Mouse (Mus musculus) MEL (cell line): Measurements from ENCODE around the gene Rbfox3. TPM values are rescaled to one million over a fixed set of nuclear protein-coding genes. Genes with fewer than 3 reads are reported as not detected.

ENCODE experiments used
- DNase-seq: peaks from one replicate; pipeline ENCODE4 v3.0.0; 2011; ENCODE audit warnings: low read depth, low spot score
- H3K27ac ChIP-seq: 2 replicates; pipeline ENCODE4 v1.5.1; 2012; ENCODE audit warnings: low read depth, mild to moderate bottlenecking, control low read depth, low read length, moderate library complexity; ENCODE audit not compliant: control insufficient read depth
- H3K27me3 ChIP-seq, 2 experiments: fragments of 150-350 bp in 1 of 2; sonication (generic) in 1 of 2; 2 replicates each; pipeline ENCODE4 v1.6.1; 2012; ENCODE audit warnings: low read length in 2 of 2, mild to moderate bottlenecking in 2 of 2, improper control_type of control experiment in 1 of 2, moderate library complexity in 1 of 2; ENCODE audit not compliant: insufficient read depth in 2 of 2, control insufficient read depth in 1 of 2
- H3K36me3 ChIP-seq, 2 experiments: 2 replicates each; pipeline ENCODE4 v1.6.1; 2012 to 2014; ENCODE audit warnings: low read length in 2 of 2, improper control_type of control experiment in 1 of 2, inconsistent platforms in 1 of 2, mild to moderate bottlenecking in 1 of 2; ENCODE audit not compliant: insufficient read depth in 2 of 2, control insufficient read depth in 1 of 2
- H3K4me1 ChIP-seq, 2 experiments: fragments of 150-350 bp in 1 of 2; sonication (generic) in 1 of 2; 2 replicates each; pipeline ENCODE4 v1.6.1; 2012; ENCODE audit warnings: low read length in 2 of 2, improper control_type of control experiment in 1 of 2, mild to moderate bottlenecking in 1 of 2; ENCODE audit not compliant: insufficient read depth in 2 of 2, control insufficient read depth in 1 of 2
- H3K4me3 ChIP-seq, 2 experiments: fragments of 150-350 bp in 1 of 2; sonication (generic) in 1 of 2; 2 replicates each; pipeline ENCODE4 v1.5.1; 2012; ENCODE audit warnings: low read depth in 2 of 2, low read length in 2 of 2, mild to moderate bottlenecking in 2 of 2, moderate library complexity in 2 of 2, control low read depth in 1 of 2, improper control_type of control experiment in 1 of 2; ENCODE audit not compliant: control insufficient read depth in 1 of 2, insufficient read depth in 1 of 2
- H3K79me2 ChIP-seq: 2 replicates; pipeline ENCODE4 v1.6.1; 2012; ENCODE audit warnings: mild to moderate bottlenecking, low read length, moderate library complexity; ENCODE audit not compliant: control insufficient read depth, poor library complexity, insufficient read depth
- H3K9ac ChIP-seq: 2 replicates; pipeline ENCODE4 v1.6.1; 2012; ENCODE audit warnings: low read depth, mild to moderate bottlenecking, control low read depth, low read length, moderate library complexity; ENCODE audit not compliant: control insufficient read depth, poor library complexity, severe bottlenecking
- H3K9me3 ChIP-seq: fragments of 150-350 bp; sonication (generic); replicated peaks from 2 replicates; pipeline ENCODE4 v1.6.1; 2012; ENCODE audit warnings: mild to moderate bottlenecking, low read length, improper control_type of control experiment, moderate library complexity; ENCODE audit not compliant: insufficient read depth
- BHLHE40 ChIP-seq: IDR thresholded peaks from 2 replicates; pipeline ENCODE4 v1.6.1; 2012; ENCODE audit warnings: low read depth, mild to moderate bottlenecking, inconsistent platforms, low read length, improper control_type of control experiment, borderline replicate concordance
- CHD2 ChIP-seq: IDR thresholded peaks from 2 replicates; pipeline ENCODE4 v1.6.1; 2011; ENCODE audit warnings: low read length, improper control_type of control experiment
- CTCF ChIP-seq, 3 experiments: IDR thresholded peaks in 2 of 3; conservative IDR thresholded peaks in 1 of 3; 2 replicates each; pipeline ENCODE4 v1.5.1; 2011 to 2012; ENCODE audit warnings: low read length in 3 of 3, low read depth in 2 of 3, mild to moderate bottlenecking in 2 of 3, improper control_type of control experiment in 1 of 3, inconsistent platforms in 1 of 3, mixed read lengths in 1 of 3, moderate library complexity in 1 of 3; ENCODE audit not compliant: control insufficient read depth in 1 of 3, insufficient read depth in 1 of 3, poor library complexity in 1 of 3, severe bottlenecking in 1 of 3
- ELF1 ChIP-seq: IDR thresholded peaks from 2 replicates; pipeline ENCODE4 v1.6.1; 2014; ENCODE audit warnings: low read depth, mild to moderate bottlenecking, inconsistent platforms, low read length, improper control_type of control experiment, moderate library complexity
- EP300 ChIP-seq, 2 experiments: IDR thresholded peaks; 2 replicates each; pipeline ENCODE4 v1.6.1; 2011; ENCODE audit warnings: improper control_type of control experiment in 2 of 2, low read length in 2 of 2, low read depth in 1 of 2, mild to moderate bottlenecking in 1 of 2
- ETS1 ChIP-seq: IDR thresholded peaks from 2 replicates; pipeline ENCODE4 v1.6.1; 2012; ENCODE audit warnings: low read depth, mild to moderate bottlenecking, inconsistent platforms, low read length, improper control_type of control experiment, moderate library complexity
- GABPA ChIP-seq: IDR thresholded peaks from 2 replicates; pipeline ENCODE4 v1.6.1; 2012; ENCODE audit warnings: low read depth, mild to moderate bottlenecking, inconsistent platforms, low read length, improper control_type of control experiment, moderate library complexity
- GATA1 ChIP-seq: IDR thresholded peaks from 2 replicates; pipeline ENCODE4 v1.6.1; 2011; ENCODE audit warnings: low read depth, low read length, improper control_type of control experiment
- JUND ChIP-seq: IDR thresholded peaks from 2 replicates; pipeline ENCODE4 v1.6.1; 2011; ENCODE audit warnings: low read depth, mild to moderate bottlenecking, improper control_type of control experiment, low read length
- MAFK ChIP-seq: IDR thresholded peaks from 2 replicates; pipeline ENCODE4 v1.6.1; 2011; ENCODE audit warnings: low read depth, mild to moderate bottlenecking, low read length, improper control_type of control experiment, borderline replicate concordance
- MAX ChIP-seq: IDR thresholded peaks from 2 replicates; pipeline ENCODE4 v1.6.1; 2011; ENCODE audit warnings: low read length, improper control_type of control experiment
- MEF2A ChIP-seq: IDR thresholded peaks from 2 replicates; pipeline ENCODE4 v1.6.1; 2014; ENCODE audit warnings: low read depth, mild to moderate bottlenecking, inconsistent platforms, low read length, improper control_type of control experiment; ENCODE audit not compliant: poor library complexity, insufficient replicate concordance, severe bottlenecking; ENCODE audit errors: extremely low read depth
- MXI1 ChIP-seq: IDR thresholded peaks from 2 replicates; pipeline ENCODE4 v1.6.1; 2011; ENCODE audit warnings: mild to moderate bottlenecking, low read depth, low read length, improper control_type of control experiment
- MYB ChIP-seq: IDR thresholded peaks from 2 replicates; pipeline ENCODE4 v1.6.1; 2011; ENCODE audit warnings: mild to moderate bottlenecking, low read depth, low read length, improper control_type of control experiment
- MYC ChIP-seq: IDR thresholded peaks from 2 replicates; pipeline ENCODE4 v1.6.1; 2011; ENCODE audit warnings: low read depth, mild to moderate bottlenecking, low read length, improper control_type of control experiment, moderate library complexity
- NELFE ChIP-seq: IDR thresholded peaks from 2 replicates; pipeline ENCODE4 v1.6.1; 2011; ENCODE audit warnings: low read depth, low read length, improper control_type of control experiment
- NRF1 ChIP-seq: IDR thresholded peaks from 2 replicates; pipeline ENCODE4 v1.6.1; 2014; ENCODE audit warnings: low read depth, mild to moderate bottlenecking, inconsistent platforms, low read length, improper control_type of control experiment, moderate library complexity; ENCODE audit not compliant: poor library complexity, insufficient read depth, severe bottlenecking
- POLR2AphosphoS2 ChIP-seq: IDR thresholded peaks from 2 replicates; pipeline ENCODE4 v1.6.1; 2011; ENCODE audit warnings: low read length, improper control_type of control experiment
- SIN3A ChIP-seq: IDR thresholded peaks from 2 replicates; pipeline ENCODE4 v1.6.1; 2012; ENCODE audit warnings: low read length, improper control_type of control experiment, inconsistent platforms
- TAL1 ChIP-seq: IDR thresholded peaks from 2 replicates; pipeline ENCODE4 v1.6.1; 2012; ENCODE audit warnings: mild to moderate bottlenecking, inconsistent platforms, low read length, moderate library complexity, mixed read lengths
- TCF12 ChIP-seq: IDR thresholded peaks from 2 replicates; pipeline ENCODE4 v1.6.1; 2014; ENCODE audit warnings: low read depth, mild to moderate bottlenecking, inconsistent platforms, low read length, improper control_type of control experiment, moderate library complexity
- UBTF ChIP-seq: IDR thresholded peaks from 2 replicates; pipeline ENCODE4 v1.6.1; 2012; ENCODE audit warnings: low read depth, mild to moderate bottlenecking, inconsistent platforms, low read length, improper control_type of control experiment, moderate library complexity, borderline replicate concordance; ENCODE audit not compliant: insufficient read depth
- USF1 ChIP-seq: IDR thresholded peaks from 2 replicates; pipeline ENCODE4 v1.6.1; 2014; ENCODE audit warnings: low read depth, mild to moderate bottlenecking, inconsistent platforms, low read length, improper control_type of control experiment, moderate library complexity
- USF2 ChIP-seq, 2 experiments: IDR thresholded peaks; 2 replicates each; pipeline ENCODE4 v1.6.1; 2011 to 2012; ENCODE audit warnings: improper control_type of control experiment in 2 of 2, low read length in 2 of 2, borderline replicate concordance in 1 of 2, inconsistent platforms in 1 of 2, low read depth in 1 of 2, mild to moderate bottlenecking in 1 of 2; ENCODE audit not compliant: insufficient read depth in 1 of 2
- ZC3H11A ChIP-seq: IDR thresholded peaks from 2 replicates; pipeline ENCODE4 v1.6.1; 2012; ENCODE audit warnings: low read depth, mild to moderate bottlenecking, inconsistent platforms, low read length, improper control_type of control experiment
- ZKSCAN1 ChIP-seq: IDR thresholded peaks from 2 replicates; pipeline ENCODE4 v1.6.1; 2012; ENCODE audit warnings: low read depth, mild to moderate bottlenecking, inconsistent platforms, low read length, improper control_type of control experiment, moderate library complexity
- ZMIZ1 ChIP-seq: IDR thresholded peaks from 2 replicates; pipeline ENCODE4 v1.6.1; 2012; ENCODE audit warnings: low read depth, mild to moderate bottlenecking, inconsistent platforms, low read length, improper control_type of control experiment, moderate library complexity
- ZNF384 ChIP-seq: IDR thresholded peaks from 2 replicates; pipeline ENCODE4 v1.6.1; 2012; ENCODE audit warnings: low read depth, mild to moderate bottlenecking, inconsistent platforms, low read length, improper control_type of control experiment
- polyA plus RNA-seq, 2 experiments: library from polyadenylated mRNA; stranded (reverse) in 1 of 2; unstranded in 1 of 2; fragments of >175 nt in 1 of 2; fragments of >200 nt in 1 of 2; gene quantifications; 2 replicates each; pipeline versions ENCODE4 v1.2.1 to v1.2.4; 2012; ENCODE audit warnings: low replicate concordance in 2 of 2, low read depth in 1 of 2; ENCODE audit not compliant: insufficient read length in 2 of 2, insufficient read depth in 1 of 2, missing spikeins in 1 of 2
- total RNA-seq: library from RNA; depleted of rRNA; stranded (reverse); fragments of 300-350 nt; gene quantifications from 2 replicates; pipeline ENCODE4 v1.2.3, GENCODE M21; 2012

Rbfox3 gene
- total and polyA plus RNA-seq, 3 experiments, result not detected

- no peak for DNase-seq
- no peaks in the 10 kb centered on the region for H3K36me3 ChIP-seq
- H3K9ac ChIP-seq, result no peak overlapping the region
- H3K9me3 ChIP-seq, result no peaks in the 10 kb centered on the region
- H3K4me1 ChIP-seq, result no peaks in the 10 kb centered on the region
- H3K27ac ChIP-seq, result no peak overlapping the region
- H3K4me3 ChIP-seq, result no peak overlapping the region
- TF ChIP-seq MEF2A (no peak), GATA1 (no peak), SIN3A (no peak), JUND (no peak), POLR2AphosphoS2 (no peak), GABPA (no peak), ELF1 (no peak), ETS1 (no peak), CTCF (IDR thresholded peaks at IDR 0.05 in 2 of 3, conservative IDR thresholded peaks at IDR 0.05 in 1 of 3; ENCODE audit: control insufficient read depth in 1 of 3, insufficient read depth in 1 of 3, low read depth in 2 of 3, low read length in 3 of 3, poor library complexity in 1 of 3, severe bottlenecking in 1 of 3) (no peak), ZKSCAN1 (no peak), UBTF (no peak), USF2 (IDR thresholded peaks at IDR 0.05; ENCODE audit: borderline replicate concordance in 1 of 2, insufficient read depth in 1 of 2, low read depth in 1 of 2, low read length in 2 of 2) (no peak), ZMIZ1 (no peak), EP300 (IDR thresholded peaks at IDR 0.05; ENCODE audit: low read depth in 1 of 2, low read length in 2 of 2) (no peak), BHLHE40 (no peak), USF1 (no peak), ZNF384 (no peak), TAL1 (no peak)
- no peaks in the 10 kb centered on the region for H3K79me2 ChIP-seq
- H3K27me3 ChIP-seq, result no peaks in the 10 kb centered on the region
Measured at GRCm38 (mm10) chr11:118721898-118722297, 189.5 kb downstream of the Rbfox3 start.

DNA sequence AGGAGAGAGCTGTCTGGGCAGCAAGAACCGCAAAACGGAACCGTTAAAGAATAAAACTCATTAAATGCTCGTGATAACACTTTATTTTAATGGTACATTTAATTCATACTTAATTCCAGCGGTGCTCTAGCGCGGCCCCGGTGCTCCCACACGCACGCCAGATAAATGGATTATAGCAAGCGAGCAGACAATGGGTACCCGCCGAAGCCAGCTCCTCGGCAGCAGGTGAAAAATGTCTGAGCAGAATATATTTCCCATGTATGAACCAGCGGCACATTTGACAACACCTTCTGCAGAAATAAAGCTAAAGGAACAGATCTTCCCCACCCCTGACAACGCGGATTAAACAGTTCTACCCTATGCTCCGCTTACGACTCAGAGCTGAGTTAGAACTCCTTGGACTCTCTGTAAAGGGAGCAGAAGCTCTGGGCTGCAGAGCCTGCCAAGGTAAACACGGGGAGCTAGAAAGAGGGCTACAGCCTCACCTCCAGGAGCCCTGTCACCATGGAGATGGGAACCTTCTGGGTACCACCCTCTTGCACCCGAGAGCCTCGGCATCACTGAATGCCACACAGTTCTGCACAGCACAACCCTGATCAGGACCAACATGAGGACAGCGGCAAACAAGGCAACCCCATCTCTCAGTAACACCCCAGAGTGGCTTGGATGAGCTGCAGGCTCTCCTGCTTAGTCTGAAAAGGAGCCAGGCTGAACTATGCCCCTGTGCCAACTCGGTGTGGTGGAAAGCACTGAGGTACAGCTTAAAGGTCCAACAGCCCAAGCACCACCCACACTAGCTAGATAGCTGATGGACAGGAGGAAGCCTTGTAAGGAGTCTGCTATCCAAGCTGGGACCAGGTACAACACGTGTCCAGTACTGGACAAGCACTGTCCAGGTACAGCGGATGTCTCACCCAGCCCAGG is 196.5 kb downstream of the Rbfox3 start:
- Histone ChIP-seq H3K4me3 (no peak overlapping the region), H3K9me3 (no peaks in the 10 kb centered on the region), H3K4me1 (no peaks in the 10 kb centered on the region), H3K27me3 (no peaks in the 10 kb centered on the region), H3K9ac (no peak overlapping the region), H3K27ac (no peak overlapping the region), H3K36me3 (no peaks in the 10 kb centered on the region), H3K79me2 (no peaks in the 10 kb centered on the region)
- no peak for DNase-seq
- TF ChIP-seq SIN3A (no peak), MYB (no peak), MAFK (no peak), CTCF (IDR thresholded peaks at IDR 0.05 in 2 of 3, conservative IDR thresholded peaks at IDR 0.05 in 1 of 3; ENCODE audit: control insufficient read depth in 1 of 3, insufficient read depth in 1 of 3, low read depth in 2 of 3, low read length in 3 of 3, poor library complexity in 1 of 3, severe bottlenecking in 1 of 3) (no peak), NELFE (no peak), MAX (no peak), MXI1 (no peak), ELF1 (no peak), TCF12 (no peak), ZC3H11A (no peak), TAL1 (no peak), GATA1 (no peak), MEF2A (no peak), CHD2 (no peak), GABPA (no peak), ZNF384 (no peak), MYC (no peak), USF1 (no peak), EP300 (IDR thresholded peaks at IDR 0.05; ENCODE audit: low read depth in 1 of 2, low read length in 2 of 2) (no peak), NRF1 (no peak)
